In the genomic region with DNA sequence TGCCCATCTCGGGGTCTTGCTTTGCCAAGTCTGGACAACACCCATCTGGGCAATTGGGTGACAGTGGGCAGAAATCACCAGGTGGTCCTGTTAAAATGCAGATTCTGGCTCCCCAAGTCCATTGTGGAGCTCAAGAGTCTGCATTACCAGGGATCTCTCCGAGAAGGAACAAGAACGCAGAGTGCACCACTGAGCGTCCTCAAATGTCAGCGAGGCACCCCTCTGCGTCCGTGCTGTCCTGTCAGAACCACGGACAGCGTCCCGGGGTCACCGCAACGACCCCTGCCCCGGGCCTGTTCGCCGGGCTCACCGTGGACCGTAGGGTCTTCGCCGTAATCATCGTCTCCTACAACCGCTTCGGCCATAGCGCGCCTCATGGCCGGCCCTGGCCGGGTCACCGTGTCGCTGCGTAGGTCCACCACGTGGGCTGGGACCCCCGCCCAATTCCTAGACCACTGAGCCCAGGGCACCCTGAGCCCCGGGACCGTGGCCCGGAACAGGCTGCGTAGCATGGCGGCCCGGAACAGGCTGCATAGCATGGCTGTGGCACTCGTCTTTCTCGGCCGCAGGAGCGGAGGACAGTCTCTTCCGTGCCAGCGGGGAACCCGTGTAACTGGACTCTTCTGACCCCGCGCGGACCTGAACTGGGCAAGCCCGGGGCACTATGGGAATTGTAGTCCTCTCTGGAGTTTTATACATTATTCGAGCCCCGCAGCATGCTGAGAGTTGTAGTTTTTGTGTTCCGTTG, we compare ENCODE assay signal across 8 mouse cellular contexts. TPM values are rescaled to one million over a fixed set of nuclear protein-coding genes. Genes with fewer than 3 reads are reported as not detected.
A peak's percentile ranks its signal among the peaks of the same experiment; 100 is the strongest.
DNase-seq lines count a peak whose midpoint lies in the region; ATAC-seq and TF ChIP-seq lines count a peak whose summit lies in the region.

Gene Tha1, minus strand, starts transcription at position 621 of the 748 bp plus-strand sequence.

- H3K27me3 ChIP-seq in forebrain, postnatal 0 days (ENCODE audit: insufficient read depth, low read length) = no peaks in the 10 kb centered on the region
- no peaks in the 10 kb centered on the region for H3K27me3 ChIP-seq in liver, postnatal 0 days (ENCODE audit: insufficient read depth, low read length)
- H3K27me3 ChIP-seq in neural tube, embryonic 12.5 days (replicated peaks) = no peaks in the 10 kb centered on the region

- H3K4me2 ChIP-seq in forebrain, postnatal 0 days (ENCODE audit: low read depth) = peak within 1 kb of the TSS; percentile 92
- peak within 1 kb of the TSS; percentile 71 for H3K4me2 ChIP-seq in liver, postnatal 0 days (ENCODE audit: low read depth, low read length)
- H3K4me2 ChIP-seq in neural tube, embryonic 12.5 days (replicated peaks) = peak within 1 kb of the TSS; percentile 99

- ATAC-seq in forebrain, postnatal 0 days = peak; percentile 84
- ATAC-seq in liver, postnatal 0 days = peak; percentile 59
- ATAC-seq in neural tube, embryonic 12.5 days (ENCODE audit: low FRiP score, low read depth) = peak; percentile 67

- no peak for TF ChIP-seq CTCF in forebrain, postnatal 0 days (IDR thresholded peaks at IDR 0.05; ENCODE audit: low read depth)
- TF ChIP-seq CTCF in liver, postnatal 0 days (IDR thresholded peaks at IDR 0.05; ENCODE audit: low read depth) = no peak

- WGBS in forebrain, postnatal 0 days = 2% methylated on average over 51 of the region's 51 CpGs
- WGBS in liver, postnatal 0 days (ENCODE audit: insufficient replicate concordance) = 2% methylated on average over 51 of the region's 51 CpGs
- 1% methylated on average over 51 of the region's 51 CpGs for WGBS in neural tube, embryonic 12.5 days

- H3K9me3 ChIP-seq in forebrain, postnatal 0 days (ENCODE audit: low read length) = no peaks in the 10 kb centered on the region
- no peaks in the 10 kb centered on the region for H3K9me3 ChIP-seq in liver, postnatal 0 days (ENCODE audit: low read length)
- no peaks in the 10 kb centered on the region for H3K9me3 ChIP-seq in neural tube, embryonic 12.5 days

- H3K4me3 ChIP-seq in forebrain, postnatal 0 days (ENCODE audit: low read depth, low read length) = peak within 1 kb of the TSS; percentile 68
- H3K4me3 ChIP-seq in liver, postnatal 0 days (ENCODE audit: low read depth, low read length) = peak within 1 kb of the TSS; percentile 48
- peak within 1 kb of the TSS; percentile 67 for H3K4me3 ChIP-seq in neural tube, embryonic 12.5 days

- no peak for TF ChIP-seq EP300 in liver, postnatal 0 days (IDR thresholded peaks at IDR 0.05; ENCODE audit: low read depth)

- peak; percentile 54 for DNase-seq in ES-CJ7 (ENCODE audit: low read depth, low spot score)
- DNase-seq in cerebellum, adult 11-12 months = peak; percentile 87
- DNase-seq in forebrain, postnatal 0 days = peak; percentile 79
- peak; percentile 72 to 81 for DNase-seq in heart, postnatal 36 days
- DNase-seq in layer of hippocampus, adult 18-20 months (ENCODE audit: low spot score in 2 of 2) = peak; percentile 66 to 84
- peak; percentile 80 for DNase-seq in liver, postnatal 0 days
- DNase-seq in thymus, postnatal 14 days = peak; percentile 73

- H3K36me3 ChIP-seq in forebrain, postnatal 0 days (ENCODE audit: insufficient read depth) = no peaks in the 10 kb centered on the region
- H3K36me3 ChIP-seq in liver, postnatal 0 days (replicated peaks; ENCODE audit: insufficient read depth, low read length) = no peaks in the 10 kb centered on the region
- no peaks in the 10 kb centered on the region for H3K36me3 ChIP-seq in neural tube, embryonic 12.5 days

- H3K4me1 ChIP-seq in forebrain, postnatal 0 days (ENCODE audit: insufficient read depth) = 0 out of 2 replicates have a peak, but pooled peaks cover 3% of the 10 kb centered on the region
- H3K4me1 ChIP-seq in liver, postnatal 0 days (ENCODE audit: insufficient read depth) = peaks cover 44% of the 10 kb centered on the region
- peaks cover 16% of the 10 kb centered on the region for H3K4me1 ChIP-seq in neural tube, embryonic 12.5 days

- H3K9ac ChIP-seq in forebrain, postnatal 0 days = peak within 1 kb of the TSS; percentile 71
- peak within 1 kb of the TSS; percentile 70 for H3K9ac ChIP-seq in liver, postnatal 0 days (replicated peaks)
- peak within 1 kb of the TSS; percentile 82 for H3K9ac ChIP-seq in neural tube, embryonic 12.5 days

- H3K27ac ChIP-seq in forebrain, postnatal 0 days (ENCODE audit: low read depth, low read length) = no peak within 1 kb of the TSS
- peak within 1 kb of the TSS; percentile 67 for H3K27ac ChIP-seq in liver, postnatal 0 days (ENCODE audit: low read depth)
- no peak within 1 kb of the TSS for H3K27ac ChIP-seq in neural tube, embryonic 12.5 days

- intact Hi-C loops in heart, postnatal 36 days (cut with DNase I) = loop anchor here (5.0 kb wide), 1 partner anchor 344 kb away; no protein-coding TSS in a partner anchor

RNA-seq across cellular contexts. Expression of gene Tha1, which starts in this region (rescaled TPM):
- total RNA-seq in forebrain, postnatal 0 days (2014; rRNA removed) = 5.9 and 8.2 TPM in 2 replicates
- polyA plus RNA-seq in forebrain, postnatal 0 days (2015; fragmentation: Nextera tagmentation; extraction: Ambion mirVana) = 2.6 and 2.9 TPM in 2 replicates
- total RNA-seq in heart, postnatal 36 days (2021) = 1 to 10 TPM; 6.9 to 8.2 TPM
- total RNA-seq in layer of hippocampus, adult 18-20 months (2021) = 1 to 10 TPM; 2.8 to 3.0 TPM
- 6.6 and 7.1 TPM in 2 replicates for polyA plus RNA-seq in liver, postnatal 0 days (2015; fragmentation: Nextera tagmentation; extraction: Ambion mirVana)
- polyA plus RNA-seq in neural tube, embryonic 12.5 days (2016; fragmentation: Nextera tagmentation; extraction: Ambion mirVana) = 3.1 and 3.2 TPM in 2 replicates
